18 mouse cellular contexts compared by ENCODE assay signal in genomic region chr19:55509618-55510017, GRCm38 (mm10).
A peak's percentile ranks its signal among the peaks of the same experiment; 100 is the strongest.
DNase-seq lines count a peak whose midpoint lies in the region; ATAC-seq lines count a peak whose summit lies in the region.
"Had no signal": no experiment of that assay in that cellular context is flagged by ENCODE, and none has a peak within 500 bp of the region (broad histone marks: within the 10 kb centered on the region; RNA-seq: fewer than 3 reads in every experiment).

No protein-coding gene starts in this region.

- H3K9ac ChIP-seq in forebrain, embryonic 14.5 days (ENCODE audit: low read length), result no peak overlapping the region
- H3K9ac ChIP-seq: forebrain, embryonic 15.5 days; limb, embryonic 13.5 days; liver, embryonic 15.5 days; midbrain, embryonic 15.5 days had no signal

- no peak overlapping the region for H3K4me3 ChIP-seq in forebrain, embryonic 14.5 days (ENCODE audit: low read depth, low read length)
- H3K4me3 ChIP-seq: forebrain, embryonic 15.5 days; hindbrain, embryonic 10.5 days; limb, embryonic 13.5 days; liver, embryonic 15.5 days; megakaryocyte, embryonic 14.5 days; midbrain, embryonic 15.5 days had no signal

- no peak overlapping the region for H3K27ac ChIP-seq in forebrain, embryonic 14.5 days (ENCODE audit: low read depth, low read length)
- H3K27ac ChIP-seq: forebrain, embryonic 15.5 days; hindbrain, embryonic 10.5 days; limb, embryonic 13.5 days; liver, embryonic 15.5 days; midbrain, embryonic 15.5 days had no signal

- H3K4me1 ChIP-seq in forebrain, embryonic 14.5 days (ENCODE audit: control insufficient read depth, insufficient read depth, low read length), result no peaks in the 10 kb centered on the region
- H3K4me1 ChIP-seq: forebrain, embryonic 15.5 days; hindbrain, embryonic 10.5 days; liver, embryonic 15.5 days; megakaryocyte, embryonic 14.5 days had no signal

- no peak overlapping the region for H3K4me2 ChIP-seq in forebrain, embryonic 14.5 days (ENCODE audit: low read length)
- H3K4me2 ChIP-seq: forebrain, embryonic 15.5 days; heart, embryonic 11.5 days; limb, embryonic 13.5 days; liver, embryonic 15.5 days; midbrain, embryonic 15.5 days had no signal

- DNase-seq in frontal cortex, postnatal 14 days (ENCODE audit: low spot score in 2 of 2), result no peak
- DNase-seq in brain, adult 2 months (ENCODE audit: low read depth, low spot score), result peak; percentile 54
- peak; percentile 37 to 42 for DNase-seq in layer of hippocampus, postnatal 36 days
- peak; percentile 60 to 63 for DNase-seq in right cerebral cortex, adult 2 months (ENCODE audit: low spot score in 2 of 2)
- no peak for DNase-seq in gastrocnemius, adult 18-20 months (ENCODE audit: low spot score)
- DNase-seq in forebrain, embryonic 14.5 days (ENCODE audit: low spot score), result no peak
- no peak for DNase-seq in thymus, postnatal 0 days (ENCODE audit: low spot score)
- DNase-seq: cerebellum, postnatal 14 days; lung, postnatal 10 days; thymus, postnatal 36 days had no signal

- no peaks in the 10 kb centered on the region for H3K36me3 ChIP-seq in forebrain, embryonic 14.5 days (ENCODE audit: control insufficient read depth, insufficient read depth, low read length)
- H3K36me3 ChIP-seq: forebrain, embryonic 15.5 days; limb, embryonic 13.5 days; liver, embryonic 15.5 days; midbrain, embryonic 15.5 days had no signal

- WGBS in forebrain, embryonic 14.5 days, result 92% methylated on average over 8 of the region's 8 CpGs

- no peaks in the 10 kb centered on the region for H3K9me3 ChIP-seq in forebrain, embryonic 14.5 days (replicated peaks; ENCODE audit: control insufficient read depth, low read length)
- H3K9me3 ChIP-seq: forebrain, embryonic 15.5 days; hindbrain, embryonic 10.5 days; limb, embryonic 13.5 days; liver, embryonic 15.5 days; megakaryocyte, embryonic 14.5 days; midbrain, embryonic 15.5 days had no signal

- ATAC-seq in frontal cortex, adult (ENCODE audit: low TSS enrichment), result peak; percentile 27
- no peak for ATAC-seq in forebrain, embryonic 14.5 days
- ATAC-seq: forebrain, embryonic 15.5 days; midbrain, embryonic 15.5 days had no signal

- no peaks in the 10 kb centered on the region for H3K27me3 ChIP-seq in forebrain, embryonic 14.5 days (replicated peaks; ENCODE audit: control insufficient read depth, insufficient read depth, low read length)
- H3K27me3 ChIP-seq: forebrain, embryonic 15.5 days; limb, embryonic 13.5 days; liver, embryonic 15.5 days; megakaryocyte, embryonic 14.5 days; midbrain, embryonic 15.5 days had no signal

Comparison
In these comparisons a context has a peak if more than half of its experiments do, and no peak if none do; other contexts are left out.
1. DNase-seq: peak in brain, adult 2 months (single experiment), layer of hippocampus, postnatal 36 days (2 of 2) and right cerebral cortex, adult 2 months (2 of 2); none in frontal cortex, postnatal 14 days (0 of 2), gastrocnemius, adult 18-20 months (single experiment), forebrain, embryonic 14.5 days (single experiment) and thymus, postnatal 0 days (single experiment).